Mouse (Mus musculus) ES-Bruce4 (cell line): ENCODE results near the gene Large1. TPM values are rescaled to one million over a fixed set of nuclear protein-coding genes. Genes with fewer than 3 reads are reported as not detected.

ENCODE experiments used
- H3K27ac ChIP-seq: 2 replicates; pipeline ENCODE4 v1.5.1; 2012; ENCODE audit warnings: low read length, inconsistent platforms; ENCODE audit not compliant: insufficient read depth
- H3K27me3 ChIP-seq: 2 replicates; pipeline ENCODE4 v1.6.1; 2012; ENCODE audit warnings: mild to moderate bottlenecking, low read length, inconsistent platforms; ENCODE audit not compliant: control insufficient read depth, poor library complexity, insufficient read depth, severe bottlenecking
- H3K36me3 ChIP-seq: 2 replicates; pipeline ENCODE4 v1.6.1; 2012; ENCODE audit warnings: inconsistent platforms, mild to moderate bottlenecking, low read length, moderate library complexity; ENCODE audit not compliant: control insufficient read depth, poor library complexity, insufficient read depth, severe bottlenecking
- H3K4me1 ChIP-seq: one replicate; pipeline ENCODE4 v1.8.1; 2011; ENCODE audit warnings: low read length; ENCODE audit not compliant: control insufficient read depth, insufficient read depth
- H3K4me3 ChIP-seq: 2 replicates; pipeline ENCODE4 v1.5.1; 2011; ENCODE audit warnings: low read depth, mild to moderate bottlenecking, low read length
- H3K9ac ChIP-seq: 2 replicates; pipeline ENCODE4 v1.6.1; 2012; ENCODE audit warnings: low read depth, mild to moderate bottlenecking, inconsistent platforms; ENCODE audit not compliant: poor library complexity, severe bottlenecking
- H3K9me3 ChIP-seq: replicated peaks from 2 replicates; pipeline ENCODE4 v1.6.1; 2012; ENCODE audit warnings: mild to moderate bottlenecking, low read length, inconsistent platforms; ENCODE audit not compliant: control insufficient read depth, poor library complexity, insufficient read depth, severe bottlenecking
- CTCF ChIP-seq: IDR thresholded peaks from one replicate; pipeline ENCODE4 v1.8.1; 2011; ENCODE audit warnings: low read depth, low read length
- EP300 ChIP-seq: IDR thresholded peaks from 2 replicates; pipeline ENCODE4 v1.6.1; 2011; ENCODE audit warnings: low read depth, low read length; ENCODE audit not compliant: insufficient read depth
- POLR2A ChIP-seq: IDR thresholded peaks from one replicate; pipeline ENCODE4 v1.8.1; 2011; ENCODE audit warnings: low read length; ENCODE audit not compliant: insufficient read depth
- polyA plus RNA-seq: library from polyadenylated mRNA; stranded (reverse); fragments of >200 nt; gene quantifications from 2 replicates; pipeline ENCODE4 v1.2.4, GENCODE M21; 2011; ENCODE audit warnings: low read depth; ENCODE audit not compliant: missing spikeins, insufficient read depth, insufficient read length

Large1 gene
- polyA plus RNA-seq, 1 experiment = 20.2 TPM

- Histone ChIP-seq H3K36me3 (no peaks in the 10 kb centered on the region), H3K4me3 (no peak overlapping the region), H3K27ac (no peak overlapping the region), H3K9me3 (no peaks in the 10 kb centered on the region), H3K4me1 (no peaks in the 10 kb centered on the region), H3K27me3 (no peaks in the 10 kb centered on the region), H3K9ac (no peak overlapping the region)
- no peak for TF ChIP-seq EP300
- TF ChIP-seq POLR2A = no peak
- no peak for TF ChIP-seq CTCF
These were observed 164.7 kb downstream of the Large1 start for GRCm38 (mm10) chr8:73188684-73189083.

GRCm38 (mm10) chr8:73187381-73187780, 166.0 kb downstream of the Large1 start:
- H3K27ac ChIP-seq = no peak overlapping the region
- no peaks in the 10 kb centered on the region for H3K27me3 ChIP-seq
- H3K9me3 ChIP-seq = no peaks in the 10 kb centered on the region
- H3K4me1 ChIP-seq = no peaks in the 10 kb centered on the region
- no peaks in the 10 kb centered on the region for H3K36me3 ChIP-seq
- no peak for TF ChIP-seq EP300
- no peak for TF ChIP-seq CTCF
- TF ChIP-seq POLR2A = no peak
- H3K9ac ChIP-seq = no peak overlapping the region
- H3K4me3 ChIP-seq = no peak overlapping the region

- Histone ChIP-seq H3K27ac (peak overlapping the region; percentile 67), H3K9me3 (no peaks in the 10 kb centered on the region), H3K4me1 (no peaks in the 10 kb centered on the region), H3K9ac (no peak overlapping the region), H3K36me3 (no peaks in the 10 kb centered on the region), H3K4me3 (no peak overlapping the region), H3K27me3 (no peaks in the 10 kb centered on the region)
- TF ChIP-seq POLR2A (no peak), EP300 (no peak), CTCF (no peak)
These were observed 174.9 kb downstream of the Large1 start for GRCm38 (mm10) chr8:73178434-73178833.

- TF ChIP-seq POLR2A (no peak), EP300 (no peak), CTCF (no peak)
- Histone ChIP-seq H3K9ac (no peak overlapping the region), H3K9me3 (no peaks in the 10 kb centered on the region)
These were observed 180.7 kb downstream of the Large1 start for GRCm38 (mm10) chr8:73172661-73173060.

GRCm38 (mm10) chr8:73161994-73162393, 191.3 kb downstream of the Large1 start:
- Histone ChIP-seq H3K9ac (no peak overlapping the region), H3K4me3 (no peak overlapping the region), H3K36me3 (no peaks in the 10 kb centered on the region), H3K9me3 (no peaks in the 10 kb centered on the region), H3K27ac (no peak overlapping the region), H3K4me1 (no peaks in the 10 kb centered on the region), H3K27me3 (no peaks in the 10 kb centered on the region)
- TF ChIP-seq EP300 (no peak), CTCF (no peak), POLR2A (no peak)

More at GRCm38 (mm10) chr8:73172661-73173060, 180.7 kb downstream of the Large1 start:
- H3K4me1 ChIP-seq = no peaks in the 10 kb centered on the region
- no peaks in the 10 kb centered on the region for H3K27me3 ChIP-seq
- H3K4me3 ChIP-seq = no peak overlapping the region
- no peak overlapping the region for H3K27ac ChIP-seq
- no peaks in the 10 kb centered on the region for H3K36me3 ChIP-seq

- Histone ChIP-seq H3K4me3 (no peak overlapping the region), H3K9ac (no peak overlapping the region), H3K27me3 (no peaks in the 10 kb centered on the region), H3K27ac (no peak overlapping the region), H3K4me1 (no peaks in the 10 kb centered on the region), H3K36me3 (no peaks in the 10 kb centered on the region), H3K9me3 (no peaks in the 10 kb centered on the region)
- TF ChIP-seq POLR2A (no peak), CTCF (no peak)
These were observed 191.8 kb downstream of the Large1 start for GRCm38 (mm10) chr8:73161564-73161963.
